Mouse (Mus musculus): ENCODE data around the gene Runx1. TPM values are rescaled to one million over a fixed set of nuclear protein-coding genes. Genes with fewer than 3 reads are reported as not detected.

Gene Runx1
- polyA plus RNA-seq, 1 experiment = 38.8 TPM

DNA sequence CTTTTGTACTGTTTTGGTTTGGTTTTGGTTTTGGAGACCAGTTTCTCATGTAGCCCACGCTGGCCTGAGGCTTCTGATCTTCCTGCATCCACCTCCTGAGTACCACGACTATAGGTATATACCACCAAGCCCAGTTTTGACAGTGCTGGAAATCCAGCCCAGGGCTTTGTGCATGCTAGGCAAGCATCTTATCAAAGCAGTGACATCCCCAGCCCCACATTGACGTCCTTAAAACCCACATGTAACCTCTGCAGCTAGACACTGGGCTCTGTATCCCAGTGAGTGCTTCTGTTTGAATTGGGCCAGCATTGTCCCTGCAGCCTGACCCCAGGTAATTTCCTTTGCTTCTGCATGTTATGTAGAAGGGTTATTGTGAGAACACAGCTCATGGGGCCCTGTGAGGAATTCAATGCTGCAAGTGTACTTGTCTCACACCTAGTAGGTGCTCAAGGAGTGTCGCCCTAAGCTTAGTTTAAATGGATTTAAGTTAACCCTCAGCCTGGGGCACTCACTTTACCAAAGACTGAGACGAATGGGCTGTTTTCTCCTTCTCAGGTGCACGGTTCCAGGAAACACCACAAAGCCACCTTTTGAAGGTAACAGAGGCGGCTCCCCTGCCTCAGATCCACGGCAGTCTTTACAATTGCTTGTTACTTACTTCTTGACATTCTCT, 15.2 kb downstream of the Runx1 start:
- TF ChIP-seq POLR2AphosphoS2 (IDR thresholded peaks at IDR 0.05; ENCODE audit: insufficient read length, low read depth) (no peak), USF1 (IDR thresholded peaks at IDR 0.05; ENCODE audit: low read depth) (no peak), MYOD1 (IDR thresholded peaks at IDR 0.05; ENCODE audit: control insufficient read depth in 1 of 3, insufficient read length in 2 of 3, low read depth in 2 of 3) (no peak), MAX (IDR thresholded peaks at IDR 0.05; ENCODE audit: low read depth) (no peak), E2F4 (IDR thresholded peaks at IDR 0.05; ENCODE audit: insufficient read depth) (no peak), SRF (IDR thresholded peaks at IDR 0.05; ENCODE audit: control insufficient read depth, insufficient read length, low read depth) (no peak), TCF12 (IDR thresholded peaks at IDR 0.05; ENCODE audit: insufficient read depth, poor library complexity, severe bottlenecking) (no peak), TCF3 (IDR thresholded peaks at IDR 0.05; ENCODE audit: insufficient read length, low read depth) (no peak), POLR2A (IDR thresholded peaks at IDR 0.05; ENCODE audit: insufficient read length, low read depth) (no peak), REST (IDR thresholded peaks at IDR 0.05; ENCODE audit: insufficient read depth, insufficient read length) (no peak), CEBPB (IDR thresholded peaks at IDR 0.05; ENCODE audit: insufficient read depth, poor library complexity, severe bottlenecking) (no peak), MYOG (IDR thresholded peaks at IDR 0.05; ENCODE audit: control insufficient read depth in 1 of 3, insufficient read depth in 1 of 3, insufficient read length in 2 of 3, low read depth in 2 of 3) (no peak)
- no peak overlapping the region for H3ac ChIP-seq (ENCODE audit: control insufficient read depth, insufficient read length)
- peaks cover 23% of the 10 kb centered on the region for H3K36me3 ChIP-seq (ENCODE audit: control insufficient read depth, insufficient read depth)
- H3K4me3 ChIP-seq = no peak overlapping the region
- H3K27me3 ChIP-seq (ENCODE audit: control insufficient read depth, insufficient read depth, insufficient read length) = no peaks in the 10 kb centered on the region
- no peak overlapping the region for H3K4me2 ChIP-seq (ENCODE audit: low read depth)
- peaks cover 99% of the 10 kb centered on the region for H3K79me2 ChIP-seq (ENCODE audit: control insufficient read depth, insufficient read depth)

DNA sequence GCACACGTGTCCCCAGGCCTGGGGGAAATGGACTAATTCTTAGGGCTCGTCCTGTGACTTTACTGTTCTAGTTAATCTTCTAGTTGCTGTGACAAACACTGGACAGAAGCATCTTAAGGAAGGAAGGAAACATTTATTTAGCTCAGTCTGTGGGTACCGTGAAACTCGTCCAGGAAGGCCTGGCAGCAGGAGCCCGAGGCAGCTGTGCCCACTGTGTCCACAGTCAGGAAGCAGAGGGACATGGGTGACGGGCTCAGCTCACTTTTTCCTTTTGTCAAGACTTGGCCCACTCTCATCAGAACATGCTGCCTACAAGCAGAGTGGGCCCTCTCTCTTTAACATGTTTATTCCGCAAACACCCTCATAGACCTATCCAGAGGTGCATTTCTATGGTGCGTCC, 18.2 kb downstream of the Runx1 start:
- Histone ChIP-seq H3K36me3 (ENCODE audit: control insufficient read depth, insufficient read depth) (peaks cover 34% of the 10 kb centered on the region), H3K27me3 (ENCODE audit: control insufficient read depth, insufficient read depth, insufficient read length) (no peaks in the 10 kb centered on the region)
- TF ChIP-seq SRF (IDR thresholded peaks at IDR 0.05; ENCODE audit: control insufficient read depth, insufficient read length, low read depth) (no peak), TCF12 (IDR thresholded peaks at IDR 0.05; ENCODE audit: insufficient read depth, poor library complexity, severe bottlenecking) (no peak), REST (IDR thresholded peaks at IDR 0.05; ENCODE audit: insufficient read depth, insufficient read length) (no peak), MYOG (IDR thresholded peaks at IDR 0.05; ENCODE audit: control insufficient read depth in 1 of 3, insufficient read depth in 1 of 3, insufficient read length in 2 of 3, low read depth in 2 of 3) (no peak), TCF3 (IDR thresholded peaks at IDR 0.05; ENCODE audit: insufficient read length, low read depth) (no peak), POLR2AphosphoS2 (IDR thresholded peaks at IDR 0.05; ENCODE audit: insufficient read length, low read depth) (no peak), USF1 (IDR thresholded peaks at IDR 0.05; ENCODE audit: low read depth) (no peak), POLR2A (IDR thresholded peaks at IDR 0.05; ENCODE audit: insufficient read length, low read depth) (no peak), MAX (IDR thresholded peaks at IDR 0.05; ENCODE audit: low read depth) (no peak), MYOD1 (IDR thresholded peaks at IDR 0.05; ENCODE audit: control insufficient read depth in 1 of 3, insufficient read length in 2 of 3, low read depth in 2 of 3) (no peak)

DNA sequence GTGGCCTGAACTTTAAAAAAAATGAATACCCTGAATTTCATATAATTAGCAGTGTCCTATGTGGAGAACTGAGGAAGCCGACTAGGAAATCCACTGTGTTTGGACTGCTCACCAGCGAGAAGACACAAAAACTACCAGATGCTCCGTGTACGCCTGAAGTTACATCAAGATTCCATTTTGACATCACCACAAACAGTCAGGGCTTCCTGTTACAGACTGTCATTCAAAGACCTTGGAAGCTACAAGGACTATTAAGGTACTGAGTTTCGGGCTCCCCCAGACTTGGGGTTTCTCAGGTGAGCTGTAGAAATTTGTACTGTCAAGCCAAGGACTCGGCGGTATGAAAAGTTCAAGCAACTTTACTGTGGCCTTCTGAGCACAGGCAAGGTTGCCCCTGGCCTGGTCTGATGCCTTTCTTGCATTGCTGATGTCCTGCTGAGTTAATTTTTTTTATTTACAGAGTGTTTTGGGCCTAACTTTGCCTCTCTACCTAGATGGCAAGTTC, 22.8 kb downstream of the Runx1 start:
- H3K4me2 ChIP-seq (ENCODE audit: low read depth) = no peak overlapping the region
- H3K27me3 ChIP-seq (ENCODE audit: control insufficient read depth, insufficient read depth, insufficient read length) = no peaks in the 10 kb centered on the region
- no peak overlapping the region for H3ac ChIP-seq (ENCODE audit: control insufficient read depth, insufficient read length)
- peaks cover 32% of the 10 kb centered on the region for H3K36me3 ChIP-seq (ENCODE audit: control insufficient read depth, insufficient read depth)
- H3K4me3 ChIP-seq = no peak overlapping the region
- no peak for TF ChIP-seq POLR2A (IDR thresholded peaks at IDR 0.05; ENCODE audit: insufficient read length, low read depth)
- no peak for TF ChIP-seq REST (IDR thresholded peaks at IDR 0.05; ENCODE audit: insufficient read depth, insufficient read length)
- TF ChIP-seq USF1 (IDR thresholded peaks at IDR 0.05; ENCODE audit: low read depth) = no peak
- no peak for TF ChIP-seq E2F4 (IDR thresholded peaks at IDR 0.05; ENCODE audit: insufficient read depth)
- no peak for TF ChIP-seq POLR2AphosphoS2 (IDR thresholded peaks at IDR 0.05; ENCODE audit: insufficient read length, low read depth)
- no peak for TF ChIP-seq TCF3 (IDR thresholded peaks at IDR 0.05; ENCODE audit: insufficient read length, low read depth)
- TF ChIP-seq MAX (IDR thresholded peaks at IDR 0.05; ENCODE audit: low read depth) = no peak
- no peak for TF ChIP-seq SRF (IDR thresholded peaks at IDR 0.05; ENCODE audit: control insufficient read depth, insufficient read length, low read depth)
- TF ChIP-seq TCF12 (IDR thresholded peaks at IDR 0.05; ENCODE audit: insufficient read depth, poor library complexity, severe bottlenecking) = no peak
- TF ChIP-seq CEBPB (IDR thresholded peaks at IDR 0.05; ENCODE audit: insufficient read depth, poor library complexity, severe bottlenecking) = no peak
- TF ChIP-seq MYOD1 (IDR thresholded peaks at IDR 0.05; ENCODE audit: control insufficient read depth in 1 of 3, insufficient read length in 2 of 3, low read depth in 2 of 3) = no peak
- TF ChIP-seq MYOG (IDR thresholded peaks at IDR 0.05; ENCODE audit: control insufficient read depth in 1 of 3, insufficient read depth in 1 of 3, insufficient read length in 2 of 3, low read depth in 2 of 3) = no peak
- H3K79me2 ChIP-seq (ENCODE audit: control insufficient read depth, insufficient read depth) = peaks cover 100% of the 10 kb centered on the region

More for the DNA sequence above, 18.2 kb downstream of the Runx1 start:
- Histone ChIP-seq H3K4me3 (no peak overlapping the region), H3K79me2 (ENCODE audit: control insufficient read depth, insufficient read depth) (peaks cover 100% of the 10 kb centered on the region), H3ac (ENCODE audit: control insufficient read depth, insufficient read length) (no peak overlapping the region), H3K4me2 (ENCODE audit: low read depth) (no peak overlapping the region)

DNA sequence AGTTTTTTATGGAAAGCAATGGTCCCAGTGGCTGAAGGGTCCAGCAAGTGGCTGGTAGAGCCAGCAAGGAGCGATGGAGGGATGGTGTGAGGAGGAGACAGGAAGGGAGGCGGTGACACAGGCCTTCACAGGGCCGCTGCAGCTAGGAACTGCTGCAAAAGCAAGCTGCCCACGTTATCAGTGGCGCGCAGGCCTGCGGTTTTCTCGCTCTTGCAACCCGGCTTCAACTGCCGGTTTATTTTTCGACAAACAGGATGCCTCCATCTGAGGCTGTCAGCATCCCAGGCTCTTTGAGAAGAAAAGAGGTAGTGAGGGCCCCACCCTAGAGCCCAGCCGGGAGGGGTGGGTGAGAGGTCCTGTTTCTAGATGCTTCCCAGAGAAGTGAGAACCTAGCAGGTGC, 24.4 kb downstream of the Runx1 start:
- H3K4me3 ChIP-seq = no peak overlapping the region
- H3K36me3 ChIP-seq (ENCODE audit: control insufficient read depth, insufficient read depth) = peaks cover 32% of the 10 kb centered on the region
- peaks cover 97% of the 10 kb centered on the region for H3K79me2 ChIP-seq (ENCODE audit: control insufficient read depth, insufficient read depth)
- no peak overlapping the region for H3K4me2 ChIP-seq (ENCODE audit: low read depth)
- no peaks in the 10 kb centered on the region for H3K27me3 ChIP-seq (ENCODE audit: control insufficient read depth, insufficient read depth, insufficient read length)
- no peak overlapping the region for H3ac ChIP-seq (ENCODE audit: control insufficient read depth, insufficient read length)
- TF ChIP-seq CEBPB (IDR thresholded peaks at IDR 0.05; ENCODE audit: insufficient read depth, poor library complexity, severe bottlenecking) (no peak), MYOD1 (IDR thresholded peaks at IDR 0.05; ENCODE audit: control insufficient read depth in 1 of 3, insufficient read length in 2 of 3, low read depth in 2 of 3) (no peak), POLR2AphosphoS2 (IDR thresholded peaks at IDR 0.05; ENCODE audit: insufficient read length, low read depth) (no peak), E2F4 (IDR thresholded peaks at IDR 0.05; ENCODE audit: insufficient read depth) (no peak), TCF3 (IDR thresholded peaks at IDR 0.05; ENCODE audit: insufficient read length, low read depth) (no peak), REST (IDR thresholded peaks at IDR 0.05; ENCODE audit: insufficient read depth, insufficient read length) (no peak), MYOG (IDR thresholded peaks at IDR 0.05; ENCODE audit: control insufficient read depth in 1 of 3, insufficient read depth in 1 of 3, insufficient read length in 2 of 3, low read depth in 2 of 3) (no peak), POLR2A (IDR thresholded peaks at IDR 0.05; ENCODE audit: insufficient read length, low read depth) (no peak), SRF (IDR thresholded peaks at IDR 0.05; ENCODE audit: control insufficient read depth, insufficient read length, low read depth) (no peak), MAX (IDR thresholded peaks at IDR 0.05; ENCODE audit: low read depth) (no peak), TCF12 (IDR thresholded peaks at IDR 0.05; ENCODE audit: insufficient read depth, poor library complexity, severe bottlenecking) (no peak), USF1 (IDR thresholded peaks at IDR 0.05; ENCODE audit: low read depth) (no peak)

Data from myocyte (in vitro differentiated cells).